16 mouse cellular contexts compared by ENCODE assay signal in the genomic region with DNA sequence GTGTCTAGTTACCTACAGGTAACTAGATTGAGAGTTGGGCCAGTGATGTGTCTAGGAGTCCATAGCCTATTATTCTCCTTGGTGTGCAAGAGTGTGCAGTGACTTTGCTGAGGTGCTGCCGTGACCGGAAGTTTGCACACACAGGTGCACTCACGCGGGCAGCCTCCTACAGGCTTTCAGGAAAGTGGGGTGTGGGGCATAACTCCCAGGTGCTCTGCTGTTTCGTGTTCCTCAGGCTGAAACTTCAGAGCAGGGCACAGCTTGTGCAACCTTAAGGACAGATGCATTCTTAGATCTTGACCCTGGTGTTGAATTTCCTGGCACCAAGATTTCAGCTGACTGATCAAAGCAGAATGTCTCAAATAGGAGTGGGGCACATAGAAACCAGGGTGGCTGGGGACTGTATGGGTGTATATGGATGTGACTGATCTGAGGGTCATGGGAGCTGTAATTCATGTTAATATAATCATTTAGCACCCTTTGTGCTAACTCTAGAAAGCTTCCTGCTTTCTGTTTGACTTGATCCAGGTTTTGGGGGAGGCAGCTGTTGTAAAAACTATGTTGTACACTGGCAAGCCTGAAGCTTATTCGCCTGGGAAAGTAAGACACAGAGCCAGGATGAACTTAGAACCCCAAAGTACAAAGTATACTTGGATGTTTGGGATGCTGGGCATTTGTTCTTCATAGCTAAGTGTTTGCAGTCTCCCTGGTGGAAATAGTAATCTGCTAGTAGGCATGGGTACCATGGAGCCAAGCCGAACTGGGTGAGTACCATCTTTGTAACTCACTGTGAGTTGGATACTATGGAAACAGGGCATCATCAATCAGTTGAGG.
DNase-seq lines count a peak whose midpoint lies in the region; TF ChIP-seq lines count a peak whose summit lies in the region.
"Had no signal": no experiment of that assay in that cellular context is flagged by ENCODE, and none has a peak within 500 bp of the region (broad histone marks: within the 10 kb centered on the region; RNA-seq: fewer than 3 reads in every experiment).

No protein-coding gene starts in this region.

- no peak for DNase-seq in heart, embryonic 10.5 days (ENCODE audit: low spot score)
- no peak for DNase-seq in heart, postnatal 4 days
- no peak for DNase-seq in CH12.LX (ENCODE audit: extremely low read depth)
- DNase-seq in limb, embryonic 10.5 days (ENCODE audit: low spot score) = no peak
- peak; percentile 14 to 26 for DNase-seq in thymus, postnatal 10 days (ENCODE audit: low spot score in 2 of 2)
- no peak for DNase-seq in adrenal gland, adult 2 months
- DNase-seq in forebrain, embryonic 10.5 days (ENCODE audit: extremely low spot score, low spot score) = no peak
- DNase-seq in cerebellum, adult 2 months = no peak
- DNase-seq: cerebellum, adult 8-10 months; heart, postnatal 14 days; right cerebral cortex, postnatal 25 days had no signal

- peaks cover 22% of the 10 kb centered on the region for H3K4me1 ChIP-seq in heart, embryonic 10.5 days
- peaks cover 34 to 95% of the 10 kb centered on the region in 2 experiments for H3K4me1 ChIP-seq in CH12.LX (ENCODE audit: control insufficient read depth in 1 of 2, insufficient read depth in 2 of 2)
- no peaks in the 10 kb centered on the region for H3K4me1 ChIP-seq in limb, embryonic 10.5 days
- peaks cover 6% of the 10 kb centered on the region for H3K4me1 ChIP-seq in forebrain, embryonic 10.5 days
- H3K4me1 ChIP-seq in cerebellum, adult 2 months (ENCODE audit: control insufficient read depth, insufficient read depth, low read length) = peaks cover 11% of the 10 kb centered on the region; the same call in 1 of the 2 replicates
- H3K4me1 ChIP-seq: forebrain, embryonic 12.5 days; limb, embryonic 12.5 days had no signal

- in situ Hi-C loops in CH12.LX (cut with MboI; ENCODE audit: low pct_ligation_motif_present, low pct_unique_long_range_greater_than_20kb, low sequenced_read_pairs) = no loop called here

- peak overlapping the region; percentile 75; the same call in 1 of the 2 replicates for H3K27ac ChIP-seq in heart, embryonic 10.5 days
- peak overlapping the region; percentile 7; the same call in 1 of the 2 replicates for H3K27ac ChIP-seq in CH12.LX (ENCODE audit: insufficient read depth, low read depth)
- H3K27ac ChIP-seq in limb, embryonic 10.5 days = 0 out of 2 replicates have a peak overlapping the region, but pooled peaks have one; percentile 26
- no peak overlapping the region for H3K27ac ChIP-seq in forebrain, embryonic 10.5 days
- no peak overlapping the region for H3K27ac ChIP-seq in cerebellum, adult 2 months (ENCODE audit: insufficient read depth, low read length)
- H3K27ac ChIP-seq: embryonic facial prominence, embryonic 15.5 days; forebrain, embryonic 12.5 days; hindbrain, embryonic 15.5 days; limb, embryonic 12.5 days; neural tube, embryonic 13.5 days had no signal

- peaks cover 97% of the 10 kb centered on the region for H3K79me2 ChIP-seq in CH12.LX (replicated peaks; ENCODE audit: control insufficient read depth, extremely low read depth, insufficient read depth, poor library complexity, severe bottlenecking)

- TF ChIP-seq EP300 in CH12.LX (IDR thresholded peaks at IDR 0.05; ENCODE audit: low read length) = no peak

- H3K36me3 ChIP-seq in heart, embryonic 10.5 days = no peaks in the 10 kb centered on the region
- peaks cover 40 to 95% of the 10 kb centered on the region in 2 experiments for H3K36me3 ChIP-seq in CH12.LX (replicated peaks in 1 of 2; ENCODE audit: control insufficient read depth in 1 of 2, insufficient read depth in 1 of 2, low read length in 1 of 2)
- H3K36me3 ChIP-seq in limb, embryonic 10.5 days = no peaks in the 10 kb centered on the region
- H3K36me3 ChIP-seq in forebrain, embryonic 10.5 days (replicated peaks) = no peaks in the 10 kb centered on the region; the same call in 1 of the 2 replicates
- H3K36me3 ChIP-seq: embryonic facial prominence, embryonic 15.5 days; forebrain, embryonic 12.5 days; hindbrain, embryonic 15.5 days; limb, embryonic 12.5 days; neural tube, embryonic 13.5 days had no signal

- H3K9me3 ChIP-seq in heart, embryonic 10.5 days = no peaks in the 10 kb centered on the region
- H3K9me3 ChIP-seq in CH12.LX (replicated peaks; ENCODE audit: low read length) = no peaks in the 10 kb centered on the region
- no peaks in the 10 kb centered on the region for H3K9me3 ChIP-seq in limb, embryonic 10.5 days (replicated peaks)
- H3K9me3 ChIP-seq in forebrain, embryonic 10.5 days = no peaks in the 10 kb centered on the region
- H3K9me3 ChIP-seq: embryonic facial prominence, embryonic 15.5 days; forebrain, embryonic 12.5 days; hindbrain, embryonic 15.5 days; limb, embryonic 12.5 days; neural tube, embryonic 13.5 days had no signal

- no peak for TF ChIP-seq CTCF in CH12.LX (conservative IDR thresholded peaks at IDR 0.05 in 1 of 2, IDR thresholded peaks at IDR 0.05 in 1 of 2; ENCODE audit: low read depth in 2 of 2, low read length in 2 of 2)
- TF ChIP-seq CTCF in cerebellum, adult 2 months (IDR thresholded peaks at IDR 0.05; ENCODE audit: borderline replicate concordance, insufficient read depth, low read depth, low read length) = no peak

- H3K4me3 ChIP-seq in heart, embryonic 10.5 days = no peak overlapping the region
- no peak overlapping the region for H3K4me3 ChIP-seq in CH12.LX (replicated peaks in 1 of 3; ENCODE audit: low read depth in 2 of 3, low read length in 2 of 3, poor library complexity in 1 of 3)
- H3K4me3 ChIP-seq in limb, embryonic 10.5 days = no peak overlapping the region
- no peak overlapping the region for H3K4me3 ChIP-seq in forebrain, embryonic 10.5 days
- H3K4me3 ChIP-seq in cerebellum, adult 2 months (replicated peaks; ENCODE audit: insufficient read depth, low read depth, low read length) = no peak overlapping the region
- H3K4me3 ChIP-seq: embryonic facial prominence, embryonic 15.5 days; forebrain, embryonic 12.5 days; hindbrain, embryonic 15.5 days; limb, embryonic 12.5 days; neural tube, embryonic 13.5 days had no signal

- no peak overlapping the region for H3K9ac ChIP-seq in CH12.LX (ENCODE audit: insufficient read depth, low read depth)
- H3K9ac ChIP-seq: embryonic facial prominence, embryonic 15.5 days; forebrain, embryonic 12.5 days; hindbrain, embryonic 15.5 days; limb, embryonic 12.5 days; neural tube, embryonic 13.5 days had no signal

- no peak for TF ChIP-seq POLR2A in CH12.LX (IDR thresholded peaks at IDR 0.05; ENCODE audit: low read depth, low read length)
- no peak for TF ChIP-seq POLR2A in cerebellum, adult 2 months (IDR thresholded peaks at IDR 0.05; ENCODE audit: borderline replicate concordance, insufficient read depth, low read length)

- TF ChIP-seq RAD21 in CH12.LX (IDR thresholded peaks at IDR 0.05; ENCODE audit: low read depth, low read length) = no peak; the same call in 1 of the 2 replicates

- dilution Hi-C loops in CH12.LX (cut with MboI; ENCODE audit: extremely low pct_ligation_motif_present, extremely low pct_unique_long_range_greater_than_20kb, low sequenced_read_pairs) = no loop called here

- no peak overlapping the region for H3K4me2 ChIP-seq in CH12.LX (ENCODE audit: insufficient read depth, low read depth, poor library complexity, severe bottlenecking)
- H3K4me2 ChIP-seq: embryonic facial prominence, embryonic 15.5 days; forebrain, embryonic 12.5 days; hindbrain, embryonic 15.5 days; limb, embryonic 12.5 days; neural tube, embryonic 13.5 days had no signal

- 95% methylated on average over 7 of the region's 7 CpGs for WGBS in heart, embryonic 10.5 days
- 93% methylated on average over 7 of the region's 7 CpGs for WGBS in limb, embryonic 10.5 days
- WGBS in forebrain, embryonic 10.5 days = 94% methylated on average over 7 of the region's 7 CpGs
- WGBS in cerebellum, adult 2 months = 98% methylated on average over 7 of the region's 7 CpGs

- H3K27me3 ChIP-seq in heart, embryonic 10.5 days (ENCODE audit: insufficient read depth, poor library complexity, severe bottlenecking) = no peaks in the 10 kb centered on the region
- H3K27me3 ChIP-seq in CH12.LX (replicated peaks) = no peaks in the 10 kb centered on the region
- no peaks in the 10 kb centered on the region for H3K27me3 ChIP-seq in limb, embryonic 10.5 days (ENCODE audit: low read depth, poor library complexity, severe bottlenecking)
- H3K27me3 ChIP-seq in forebrain, embryonic 10.5 days (ENCODE audit: poor library complexity, severe bottlenecking) = no peaks in the 10 kb centered on the region
- H3K27me3 ChIP-seq in cerebellum, adult 2 months (ENCODE audit: control insufficient read depth, insufficient read depth, low read length) = no peaks in the 10 kb centered on the region; the same call in 1 of the 2 replicates
- H3K27me3 ChIP-seq: embryonic facial prominence, embryonic 15.5 days; forebrain, embryonic 12.5 days; hindbrain, embryonic 15.5 days; limb, embryonic 12.5 days; neural tube, embryonic 13.5 days had no signal

TF ChIP-seq in CH12.LX, 34 proteins besides CTCF, POLR2A, EP300 and RAD21:
- TF ChIP-seq GABPA (IDR thresholded peaks at IDR 0.05; ENCODE audit: insufficient replicate concordance, low read depth, low read length) = no peak
- peak; percentile 52 for TF ChIP-seq CHD2 (IDR thresholded peaks at IDR 0.05; ENCODE audit: low read length)
- no peak for TF ChIP-seq JUN (IDR thresholded peaks at IDR 0.05; ENCODE audit: insufficient read depth, low read depth, low read length)
- peak; percentile 52 for TF ChIP-seq TCF12 (IDR thresholded peaks at IDR 0.05; ENCODE audit: low read depth, low read length)
- 0 out of 2 replicates have a peak, but pooled peaks have one; percentile 21 for TF ChIP-seq MEF2A (IDR thresholded peaks at IDR 0.05; ENCODE audit: borderline replicate concordance, low read depth, low read length)
- TF ChIP-seq ETS1 (conservative IDR thresholded peaks at IDR 0.05; ENCODE audit: low read depth, low read length) = 0 out of 2 replicates have a peak, but pooled peaks have one; percentile 11
- TF ChIP-seq BHLHE40 (IDR thresholded peaks at IDR 0.05; ENCODE audit: low read depth, low read length) = peak; percentile 62
- 0 out of 2 replicates have a peak, but pooled peaks have one; percentile 38 for TF ChIP-seq IRF4 (IDR thresholded peaks at IDR 0.05; ENCODE audit: low read depth, low read length)
- no peak for TF ChIP-seq SMC3 (IDR thresholded peaks at IDR 0.05; ENCODE audit: low read depth, low read length)
- TF ChIP-seq RCOR1 (conservative IDR thresholded peaks at IDR 0.05; ENCODE audit: low read depth, low read length) = 0 out of 2 replicates have a peak, but pooled peaks have one; percentile 28

Comparison
In these comparisons a context has a peak if more than half of its experiments do, and no peak if none do; other contexts are left out.
1. DNase-seq: peak in thymus, postnatal 10 days (2 of 2); none in heart, embryonic 10.5 days (single experiment), heart, postnatal 4 days (single experiment), CH12.LX (single experiment), limb, embryonic 10.5 days (single experiment), adrenal gland, adult 2 months (single experiment), forebrain, embryonic 10.5 days (single experiment) and cerebellum, adult 2 months (0 of 2).
2. H3K27ac ChIP-seq: peak in heart, embryonic 10.5 days (single experiment), CH12.LX (single experiment) and limb, embryonic 10.5 days (single experiment); none in forebrain, embryonic 10.5 days (single experiment) and cerebellum, adult 2 months (single experiment).